Mouse (Mus musculus) ES-Bruce4 (cell line): ENCODE measurements at regions not wholly inside any gene's neighbourhood (a gene's known extent, or its start where the extent isn't known, plus 50 kb on each side); places are given as distances from the start of the nearest gene placed in this dataset.

Source experiments
- CTCF ChIP-seq: IDR thresholded peaks from one replicate; pipeline ENCODE4 v1.8.1; 2011; ENCODE audit warnings: low read depth, low read length
- EP300 ChIP-seq: IDR thresholded peaks from 2 replicates; pipeline ENCODE4 v1.6.1; 2011; ENCODE audit warnings: low read depth, low read length; ENCODE audit not compliant: insufficient read depth
- POLR2A ChIP-seq: IDR thresholded peaks from one replicate; pipeline ENCODE4 v1.8.1; 2011; ENCODE audit warnings: low read length; ENCODE audit not compliant: insufficient read depth

GRCm38 (mm10) chr17:83982700-83983069 is 134.9 kb upstream of the Haao start:
- TF ChIP-seq POLR2A (no peak), CTCF (no peak), EP300 (no peak)
